Mouse (Mus musculus): ENCODE data around the gene Rims4. TPM values are rescaled to one million over a fixed set of nuclear protein-coding genes. Genes with fewer than 3 reads are reported as not detected.

Rims4 gene
- polyA plus RNA-seq (2016; fragmentation: Nextera tagmentation; extraction: Ambion mirVana): 0.07 and 0.11 TPM in 2 replicates

GRCm38 (mm10) chr2:163918317-163919258, at the start of gene Rims4:
TSS of gene Rims4 (minus strand) at chr2:163918683.
- Histone ChIP-seq H3K27me3 (replicated peaks) (peaks cover 90% of the 10 kb centered on the region), H3K4me3 (peak within 1 kb of the TSS; percentile 49), H3K9me3 (replicated peaks) (no peaks in the 10 kb centered on the region), H3K27ac (no peak within 1 kb of the TSS), H3K36me3 (no peaks in the 10 kb centered on the region), H3K9ac (no peak within 1 kb of the TSS), H3K4me2 (peak within 1 kb of the TSS; percentile 60), H3K4me1 (no peaks in the 10 kb centered on the region)
- 4% methylated on average over 81 of the region's 115 CpGs for WGBS (ENCODE audit: insufficient replicate concordance)
- no peak for ATAC-seq

- Histone ChIP-seq H3K27ac (no peak overlapping the region), H3K9ac (no peak overlapping the region), H3K9me3 (replicated peaks) (no peaks in the 10 kb centered on the region), H3K4me2 (no peak overlapping the region), H3K4me1 (no peaks in the 10 kb centered on the region), H3K36me3 (no peaks in the 10 kb centered on the region), H3K27me3 (replicated peaks) (no peaks in the 10 kb centered on the region), H3K4me3 (no peak overlapping the region)
- WGBS (ENCODE audit: insufficient replicate concordance): 47% methylated on average over 7 of the region's 7 CpGs
- ATAC-seq: no peak
These were observed 47.2 kb upstream of the Rims4 start for GRCm38 (mm10) chr2:163965706-163966105.

GRCm38 (mm10) chr2:163964606-163965560, 46.4 kb upstream of the Rims4 start:
- 57% methylated on average over 18 of the region's 19 CpGs for WGBS (ENCODE audit: insufficient replicate concordance)
- Histone ChIP-seq H3K9me3 (replicated peaks) (no peaks in the 10 kb centered on the region), H3K27ac (no peak overlapping the region), H3K4me2 (no peak overlapping the region), H3K4me1 (no peaks in the 10 kb centered on the region), H3K36me3 (no peaks in the 10 kb centered on the region), H3K4me3 (no peak overlapping the region), H3K9ac (no peak overlapping the region), H3K27me3 (replicated peaks) (no peaks in the 10 kb centered on the region)
- ATAC-seq: no peak

GRCm38 (mm10) chr2:163953622-163954310, 35.3 kb upstream of the Rims4 start:
- no peaks in the 10 kb centered on the region for H3K36me3 ChIP-seq
- H3K27ac ChIP-seq: no peak overlapping the region
- H3K4me3 ChIP-seq: no peak overlapping the region
- WGBS (ENCODE audit: insufficient replicate concordance): 58% methylated on average over 7 of the region's 7 CpGs
- H3K9ac ChIP-seq: no peak overlapping the region
- H3K4me1 ChIP-seq: no peaks in the 10 kb centered on the region
- H3K9me3 ChIP-seq (replicated peaks): no peaks in the 10 kb centered on the region
- no peak overlapping the region for H3K4me2 ChIP-seq
- ATAC-seq: no peak
- H3K27me3 ChIP-seq (replicated peaks): no peaks in the 10 kb centered on the region

GRCm38 (mm10) chr2:163951770-163952169, 33.3 kb upstream of the Rims4 start:
- Histone ChIP-seq H3K4me1 (no peaks in the 10 kb centered on the region), H3K4me2 (no peak overlapping the region), H3K9me3 (replicated peaks) (no peaks in the 10 kb centered on the region), H3K4me3 (no peak overlapping the region), H3K27me3 (replicated peaks) (0 out of 2 replicates have a peak, but pooled peaks cover 4% of the 10 kb centered on the region), H3K36me3 (no peaks in the 10 kb centered on the region), H3K27ac (no peak overlapping the region), H3K9ac (no peak overlapping the region)
- WGBS (ENCODE audit: insufficient replicate concordance): 17% methylated on average over 4 of the region's 4 CpGs
- no peak for ATAC-seq

GRCm38 (mm10) chr2:163947976-163948375, 29.5 kb upstream of the Rims4 start:
- no peak overlapping the region for H3K4me2 ChIP-seq
- 56% methylated on average over 7 of the region's 7 CpGs for WGBS (ENCODE audit: insufficient replicate concordance)

GRCm38 (mm10) chr2:163946221-163946620, 27.7 kb upstream of the Rims4 start:
- no peak overlapping the region for H3K27ac ChIP-seq

More at GRCm38 (mm10) chr2:163947976-163948375, 29.5 kb upstream of the Rims4 start:
- Histone ChIP-seq H3K4me1 (no peaks in the 10 kb centered on the region), H3K27me3 (replicated peaks) (0 out of 2 replicates have a peak, but pooled peaks cover 4% of the 10 kb centered on the region), H3K9ac (no peak overlapping the region), H3K36me3 (no peaks in the 10 kb centered on the region), H3K27ac (no peak overlapping the region), H3K9me3 (replicated peaks) (no peaks in the 10 kb centered on the region), H3K4me3 (no peak overlapping the region)
- no peak for ATAC-seq

GRCm38 (mm10) chr2:163944511-163944910, 26.0 kb upstream of the Rims4 start:
- no peak for ATAC-seq
- Histone ChIP-seq H3K27ac (no peak overlapping the region), H3K4me3 (no peak overlapping the region), H3K9ac (no peak overlapping the region), H3K4me2 (no peak overlapping the region), H3K4me1 (no peaks in the 10 kb centered on the region), H3K27me3 (replicated peaks) (peaks cover 4% of the 10 kb centered on the region; the same call in 1 of the 2 replicates), H3K9me3 (replicated peaks) (no peaks in the 10 kb centered on the region), H3K36me3 (no peaks in the 10 kb centered on the region)
- WGBS (ENCODE audit: insufficient replicate concordance): 63% methylated on average over 8 of the region's 8 CpGs

More at GRCm38 (mm10) chr2:163946221-163946620, 27.7 kb upstream of the Rims4 start:
- WGBS (ENCODE audit: insufficient replicate concordance): 70% methylated on average over 15 of the region's 15 CpGs
- H3K27me3 ChIP-seq (replicated peaks): 0 out of 2 replicates have a peak, but pooled peaks cover 4% of the 10 kb centered on the region
- no peaks in the 10 kb centered on the region for H3K9me3 ChIP-seq (replicated peaks)
- no peaks in the 10 kb centered on the region for H3K36me3 ChIP-seq
- H3K4me2 ChIP-seq: no peak overlapping the region
- H3K9ac ChIP-seq: no peak overlapping the region
- H3K4me3 ChIP-seq: no peak overlapping the region
- no peaks in the 10 kb centered on the region for H3K4me1 ChIP-seq
- no peak for ATAC-seq

GRCm38 (mm10) chr2:163943056-163943455, 24.6 kb upstream of the Rims4 start:
- Histone ChIP-seq H3K4me2 (no peak overlapping the region), H3K27me3 (replicated peaks) (no peaks in the 10 kb centered on the region; the same call in 1 of the 2 replicates), H3K27ac (no peak overlapping the region), H3K4me3 (no peak overlapping the region), H3K9me3 (replicated peaks) (no peaks in the 10 kb centered on the region), H3K9ac (no peak overlapping the region), H3K4me1 (no peaks in the 10 kb centered on the region), H3K36me3 (no peaks in the 10 kb centered on the region)
- WGBS (ENCODE audit: insufficient replicate concordance): 56% methylated on average over 6 of the region's 6 CpGs
- ATAC-seq: no peak

- Histone ChIP-seq H3K9ac (no peak overlapping the region), H3K4me3 (no peak overlapping the region), H3K9me3 (replicated peaks) (no peaks in the 10 kb centered on the region), H3K4me2 (no peak overlapping the region), H3K27me3 (replicated peaks) (no peaks in the 10 kb centered on the region; the same call in 1 of the 2 replicates), H3K4me1 (no peaks in the 10 kb centered on the region), H3K36me3 (no peaks in the 10 kb centered on the region), H3K27ac (no peak overlapping the region)
- WGBS (ENCODE audit: insufficient replicate concordance): 32% methylated on average over 8 of the region's 8 CpGs
- no peak for ATAC-seq
These were observed 21.0 kb upstream of the Rims4 start for GRCm38 (mm10) chr2:163939522-163939921.

GRCm38 (mm10) chr2:163932151-163932550, 13.7 kb upstream of the Rims4 start:
- WGBS (ENCODE audit: insufficient replicate concordance): 32% methylated on average over 7 of the region's 7 CpGs

More at GRCm38 (mm10) chr2:163932151-163932550, 13.7 kb upstream of the Rims4 start:
- no peak overlapping the region for H3K9ac ChIP-seq
- no peaks in the 10 kb centered on the region for H3K9me3 ChIP-seq (replicated peaks)
- no peak overlapping the region for H3K27ac ChIP-seq
- H3K4me1 ChIP-seq: no peaks in the 10 kb centered on the region
- H3K4me2 ChIP-seq: no peak overlapping the region
- no peak for ATAC-seq
- 0 out of 2 replicates have a peak, but pooled peaks cover 14% of the 10 kb centered on the region for H3K27me3 ChIP-seq (replicated peaks)
- no peaks in the 10 kb centered on the region for H3K36me3 ChIP-seq
- H3K4me3 ChIP-seq: no peak overlapping the region
